Mouse (Mus musculus): ENCODE data around the gene Apom. TPM values are rescaled to one million over a fixed set of nuclear protein-coding genes. Genes with fewer than 3 reads are reported as not detected.
A peak's percentile ranks its signal among the peaks of the same experiment; 100 is the strongest.

The Apom gene
- total and polyA plus RNA-seq, 3 experiments, result 0.15 to 0.79 TPM; not detected in 1

GRCm38 (mm10) chr17:35083929-35084497 is 47.8 kb downstream of the Apom start:
- TF ChIP-seq RCOR1 (IDR thresholded peaks at IDR 0.05; ENCODE audit: low read depth, low read length) (0 out of 2 replicates have a peak, but pooled peaks have one; percentile 9), ETS1 (IDR thresholded peaks at IDR 0.05; ENCODE audit: low read depth, low read length) (0 out of 2 replicates have a peak, but pooled peaks have one; percentile 50), ZNF384 (IDR thresholded peaks at IDR 0.05; ENCODE audit: low read depth, low read length) (peak; percentile 92), GATA1 (IDR thresholded peaks at IDR 0.05; ENCODE audit: low read depth, low read length) (peak; percentile 63), CHD1 (IDR thresholded peaks at IDR 0.05; ENCODE audit: low read depth, low read length) (no peak), SIN3A (IDR thresholded peaks at IDR 0.05; ENCODE audit: low read length) (peak; percentile 56), CTCF (IDR thresholded peaks at IDR 0.05 in 2 of 3, conservative IDR thresholded peaks at IDR 0.05 in 1 of 3; ENCODE audit: control insufficient read depth in 1 of 3, insufficient read depth in 1 of 3, low read depth in 2 of 3, low read length in 3 of 3, poor library complexity in 1 of 3, severe bottlenecking in 1 of 3) (no peak), TCF12 (IDR thresholded peaks at IDR 0.05; ENCODE audit: low read depth, low read length) (peak; percentile 41; the same call in 1 of the 2 replicates), EP300 (IDR thresholded peaks at IDR 0.05; ENCODE audit: low read depth in 1 of 2, low read length in 2 of 2) (peak; percentile 58 to 61)
- H3K4me3 ChIP-seq (ENCODE audit: control insufficient read depth in 1 of 2, insufficient read depth in 1 of 2, low read depth in 2 of 2, low read length in 2 of 2), result no peak overlapping the region
- no peak for DNase-seq (ENCODE audit: low read depth, low spot score)
- H3K79me2 ChIP-seq (ENCODE audit: control insufficient read depth, insufficient read depth, low read length, poor library complexity), result no peaks in the 10 kb centered on the region
- peak overlapping the region; percentile 31 for H3K27ac ChIP-seq (ENCODE audit: control insufficient read depth, low read depth, low read length)
- no peak overlapping the region for H3K9ac ChIP-seq (ENCODE audit: control insufficient read depth, low read depth, low read length, poor library complexity, severe bottlenecking)
- peaks cover 0 to 41% of the 10 kb centered on the region in 2 experiments; a peak in 2 of 4 replicates for H3K36me3 ChIP-seq (ENCODE audit: control insufficient read depth in 1 of 2, insufficient read depth in 2 of 2, low read length in 2 of 2)
- no peaks in the 10 kb centered on the region for H3K27me3 ChIP-seq (ENCODE audit: control insufficient read depth in 1 of 2, insufficient read depth in 2 of 2, low read length in 2 of 2)
- no peaks in the 10 kb centered on the region for H3K9me3 ChIP-seq (replicated peaks; ENCODE audit: insufficient read depth, low read length)
- H3K4me1 ChIP-seq (ENCODE audit: control insufficient read depth in 1 of 2, insufficient read depth in 2 of 2, low read length in 2 of 2), result peaks cover 18 to 58% of the 10 kb centered on the region in 2 experiments

GRCm38 (mm10) chr17:35082841-35083576 is 48.8 kb downstream of the Apom start:
- H3K4me3 ChIP-seq (ENCODE audit: control insufficient read depth in 1 of 2, insufficient read depth in 1 of 2, low read depth in 2 of 2, low read length in 2 of 2), result no peak overlapping the region
- no peak for TF ChIP-seq MAZ (IDR thresholded peaks at IDR 0.05; ENCODE audit: low read depth, low read length)
- TF ChIP-seq MEF2A (IDR thresholded peaks at IDR 0.05; ENCODE audit: extremely low read depth, insufficient replicate concordance, low read depth, low read length, poor library complexity, severe bottlenecking), result no peak
- TF ChIP-seq RCOR1 (IDR thresholded peaks at IDR 0.05; ENCODE audit: low read depth, low read length), result no peak
- no peak for TF ChIP-seq GABPA (IDR thresholded peaks at IDR 0.05; ENCODE audit: low read depth, low read length)
- TF ChIP-seq NELFE (IDR thresholded peaks at IDR 0.05; ENCODE audit: low read depth, low read length), result no peak
- no peak for TF ChIP-seq TCF12 (IDR thresholded peaks at IDR 0.05; ENCODE audit: low read depth, low read length)
- no peak for TF ChIP-seq SMC3 (IDR thresholded peaks at IDR 0.05; ENCODE audit: low read depth, low read length)
- no peak for TF ChIP-seq ZKSCAN1 (IDR thresholded peaks at IDR 0.05; ENCODE audit: low read depth, low read length)
- TF ChIP-seq USF1 (IDR thresholded peaks at IDR 0.05; ENCODE audit: low read depth, low read length), result no peak
- TF ChIP-seq ZMIZ1 (IDR thresholded peaks at IDR 0.05; ENCODE audit: low read depth, low read length), result no peak
- no peak for TF ChIP-seq MYC (IDR thresholded peaks at IDR 0.05; ENCODE audit: low read depth, low read length)
- TF ChIP-seq POLR2AphosphoS2 (IDR thresholded peaks at IDR 0.05; ENCODE audit: low read length), result no peak
- TF ChIP-seq MYB (IDR thresholded peaks at IDR 0.05; ENCODE audit: low read depth, low read length), result no peak
- no peak for TF ChIP-seq TBP (IDR thresholded peaks at IDR 0.05; ENCODE audit: low read depth, low read length)
- no peak for TF ChIP-seq TAL1 (IDR thresholded peaks at IDR 0.05; ENCODE audit: low read length)
- no peak for TF ChIP-seq SIN3A (IDR thresholded peaks at IDR 0.05; ENCODE audit: low read length)
- no peak for TF ChIP-seq HCFC1 (IDR thresholded peaks at IDR 0.05; ENCODE audit: low read depth, low read length)
- no peak for TF ChIP-seq POLR2A (IDR thresholded peaks at IDR 0.05; ENCODE audit: control insufficient read depth in 1 of 2, insufficient read depth in 1 of 2, low read depth in 1 of 2, low read length in 2 of 2, poor library complexity in 1 of 2)
- TF ChIP-seq POLR2AphosphoS5 (IDR thresholded peaks at IDR 0.05; ENCODE audit: borderline replicate concordance, low read depth, low read length), result no peak

More at GRCm38 (mm10) chr17:35082841-35083576, 48.8 kb downstream of the Apom start:
- no peak for DNase-seq (ENCODE audit: low read depth, low spot score)
- Histone ChIP-seq H3K79me2 (ENCODE audit: control insufficient read depth, insufficient read depth, low read length, poor library complexity) (no peaks in the 10 kb centered on the region), H3K4me1 (ENCODE audit: control insufficient read depth in 1 of 2, insufficient read depth in 2 of 2, low read length in 2 of 2) (peaks cover 20 to 58% of the 10 kb centered on the region in 2 experiments), H3K27me3 (ENCODE audit: control insufficient read depth in 1 of 2, insufficient read depth in 2 of 2, low read length in 2 of 2) (no peaks in the 10 kb centered on the region), H3K9me3 (replicated peaks; ENCODE audit: insufficient read depth, low read length) (no peaks in the 10 kb centered on the region), H3K9ac (ENCODE audit: control insufficient read depth, low read depth, low read length, poor library complexity, severe bottlenecking) (no peak overlapping the region), H3K36me3 (ENCODE audit: control insufficient read depth in 1 of 2, insufficient read depth in 2 of 2, low read length in 2 of 2) (peaks cover 0 to 44% of the 10 kb centered on the region in 2 experiments; a peak in 2 of 4 replicates), H3K27ac (ENCODE audit: control insufficient read depth, low read depth, low read length) (0 out of 2 replicates have a peak overlapping the region, but pooled peaks have one; percentile 13)
